Mouse (Mus musculus): ENCODE measurements around the gene Aspg.

DNA sequence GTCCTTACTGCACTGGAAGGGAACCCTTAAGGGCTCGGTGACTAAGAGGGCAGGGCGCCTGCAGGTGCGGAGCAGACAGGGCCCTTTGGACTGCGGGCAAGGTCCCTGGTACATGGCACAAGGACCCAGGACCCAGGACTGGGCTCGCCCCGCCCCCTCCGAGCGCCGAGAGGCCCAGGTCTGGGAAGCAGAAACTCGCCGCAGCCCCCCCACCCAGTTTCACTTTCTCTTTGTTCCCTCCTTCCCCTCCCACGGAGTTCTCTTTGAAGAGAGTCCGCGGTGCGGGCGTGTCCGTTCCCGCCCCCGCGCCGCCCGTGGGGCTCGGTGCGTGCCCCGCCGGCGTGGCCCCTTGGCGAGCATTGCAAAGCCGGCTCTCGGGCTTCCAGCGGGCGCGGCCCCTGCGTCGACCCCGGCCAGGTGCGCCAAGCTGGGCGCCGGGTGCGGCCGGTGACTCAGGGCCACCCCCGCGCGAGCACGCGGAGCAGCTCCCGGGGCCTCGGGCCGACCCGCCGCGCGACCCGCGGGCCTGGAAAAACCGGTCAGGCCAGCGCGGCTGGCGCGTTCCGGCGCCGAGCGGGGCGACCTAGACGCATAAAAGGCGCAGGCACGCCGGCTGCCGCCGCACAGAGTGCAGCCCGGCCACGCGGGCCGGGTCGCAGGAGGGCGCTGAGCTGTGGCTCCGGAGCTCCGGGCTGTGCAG is 23.8 kb downstream of the Aspg start:
- no peak for TF ChIP-seq POLR2A (IDR thresholded peaks at IDR 0.05; ENCODE audit: borderline replicate concordance, extremely low read depth, low read depth, low read length)
- TF ChIP-seq CTCF (IDR thresholded peaks at IDR 0.05; ENCODE audit: insufficient read depth, low read length), result no peak

All from lung, adult 2 months (tissue).